Mouse (Mus musculus): Measurements from ENCODE around the gene P2rx7. TPM values are rescaled to one million over a fixed set of nuclear protein-coding genes. Genes with fewer than 3 reads are reported as not detected.

Gene P2rx7
- total and polyA plus RNA-seq, 2 experiments from 2014 or later: 3.6 to 7.3 TPM

- no peaks in the 10 kb centered on the region for H3K27me3 ChIP-seq (ENCODE audit: insufficient read depth, low read length)
- DNase-seq (ENCODE audit: low spot score) (no peak), ATAC-seq (ENCODE audit: low FRiP score) (no peak)
- no peaks in the 10 kb centered on the region for H3K36me3 ChIP-seq (ENCODE audit: insufficient read depth, low read length)
- no peak for TF ChIP-seq CTCF (IDR thresholded peaks at IDR 0.05)
- no peak overlapping the region for H3K4me2 ChIP-seq (ENCODE audit: low read depth, low read length, poor library complexity, severe bottlenecking)
- 93% methylated on average over 8 of the region's 8 CpGs for WGBS
- H3K4me3 ChIP-seq (ENCODE audit: low read depth, low read length): no peak overlapping the region
- H3K9ac ChIP-seq (replicated peaks; ENCODE audit: low read length, poor library complexity, severe bottlenecking): no peak overlapping the region
- H3K4me1 ChIP-seq (ENCODE audit: insufficient read depth, low read length): no peaks in the 10 kb centered on the region
- no peak overlapping the region for H3K27ac ChIP-seq (ENCODE audit: low read depth, low read length)
- H3K9me3 ChIP-seq (ENCODE audit: low read length): no peaks in the 10 kb centered on the region
Observed at GRCm38 (mm10) chr5:122719168-122719567, 75.5 kb downstream of the P2rx7 start.

GRCm38 (mm10) chr5:122725453-122725852 lies 81.7 kb downstream of the P2rx7 start:
- Histone ChIP-seq H3K9ac (replicated peaks; ENCODE audit: low read length, poor library complexity, severe bottlenecking) (no peak overlapping the region), H3K9me3 (ENCODE audit: low read length) (no peaks in the 10 kb centered on the region), H3K4me2 (ENCODE audit: low read depth, low read length, poor library complexity, severe bottlenecking) (no peak overlapping the region), H3K4me1 (ENCODE audit: insufficient read depth, low read length) (no peaks in the 10 kb centered on the region), H3K27ac (ENCODE audit: low read depth, low read length) (no peak overlapping the region), H3K4me3 (ENCODE audit: low read depth, low read length) (no peak overlapping the region), H3K27me3 (ENCODE audit: insufficient read depth, low read length) (no peaks in the 10 kb centered on the region), H3K36me3 (ENCODE audit: insufficient read depth, low read length) (no peaks in the 10 kb centered on the region)
- WGBS: 93% methylated on average over 13 of the region's 13 CpGs
- no peak for TF ChIP-seq CTCF (IDR thresholded peaks at IDR 0.05)
- DNase-seq (ENCODE audit: low spot score) (no peak), ATAC-seq (ENCODE audit: low FRiP score) (no peak)

- Histone ChIP-seq H3K9ac (replicated peaks; ENCODE audit: low read length, poor library complexity, severe bottlenecking) (no peak overlapping the region), H3K4me2 (ENCODE audit: low read depth, low read length, poor library complexity, severe bottlenecking) (no peak overlapping the region), H3K27me3 (ENCODE audit: insufficient read depth, low read length) (no peaks in the 10 kb centered on the region), H3K4me3 (ENCODE audit: low read depth, low read length) (no peak overlapping the region), H3K27ac (ENCODE audit: low read depth, low read length) (no peak overlapping the region), H3K9me3 (ENCODE audit: low read length) (no peaks in the 10 kb centered on the region), H3K4me1 (ENCODE audit: insufficient read depth, low read length) (no peaks in the 10 kb centered on the region), H3K36me3 (ENCODE audit: insufficient read depth, low read length) (peaks cover 2% of the 10 kb centered on the region; the same call in 1 of the 2 replicates)
- WGBS: 18% methylated on average over 7 of the region's 7 CpGs
- TF ChIP-seq CTCF (IDR thresholded peaks at IDR 0.05): peak; percentile 92
- no peak for ATAC-seq (ENCODE audit: low FRiP score)
- DNase-seq (ENCODE audit: low spot score): peak; percentile 88
Observed at GRCm38 (mm10) chr5:122726068-122726467, 82.4 kb downstream of the P2rx7 start.

GRCm38 (mm10) chr5:122726595-122726994 lies 82.9 kb downstream of the P2rx7 start:
- H3K36me3 ChIP-seq (ENCODE audit: insufficient read depth, low read length): peaks cover 2% of the 10 kb centered on the region; the same call in 1 of the 2 replicates
- no peak for ATAC-seq (ENCODE audit: low FRiP score)
- no peak overlapping the region for H3K27ac ChIP-seq (ENCODE audit: low read depth, low read length)
- H3K9me3 ChIP-seq (ENCODE audit: low read length): no peaks in the 10 kb centered on the region
- H3K27me3 ChIP-seq (ENCODE audit: insufficient read depth, low read length): no peaks in the 10 kb centered on the region
- H3K4me1 ChIP-seq (ENCODE audit: insufficient read depth, low read length): no peaks in the 10 kb centered on the region
- H3K4me3 ChIP-seq (ENCODE audit: low read depth, low read length): no peak overlapping the region
- DNase-seq (ENCODE audit: low spot score): no peak
- TF ChIP-seq CTCF (IDR thresholded peaks at IDR 0.05): no peak
- no peak overlapping the region for H3K9ac ChIP-seq (replicated peaks; ENCODE audit: low read length, poor library complexity, severe bottlenecking)
- no peak overlapping the region for H3K4me2 ChIP-seq (ENCODE audit: low read depth, low read length, poor library complexity, severe bottlenecking)
- 76% methylated on average over 5 of the region's 5 CpGs for WGBS

- Histone ChIP-seq H3K9ac (replicated peaks; ENCODE audit: low read length, poor library complexity, severe bottlenecking) (no peak overlapping the region), H3K4me3 (ENCODE audit: low read depth, low read length) (no peak overlapping the region), H3K4me2 (ENCODE audit: low read depth, low read length, poor library complexity, severe bottlenecking) (no peak overlapping the region), H3K36me3 (ENCODE audit: insufficient read depth, low read length) (peaks cover 2% of the 10 kb centered on the region; the same call in 1 of the 2 replicates), H3K27ac (ENCODE audit: low read depth, low read length) (no peak overlapping the region), H3K4me1 (ENCODE audit: insufficient read depth, low read length) (no peaks in the 10 kb centered on the region), H3K9me3 (ENCODE audit: low read length) (no peaks in the 10 kb centered on the region), H3K27me3 (ENCODE audit: insufficient read depth, low read length) (no peaks in the 10 kb centered on the region)
- DNase-seq (ENCODE audit: low spot score) (no peak), ATAC-seq (ENCODE audit: low FRiP score) (no peak)
- 93% methylated on average over 7 of the region's 7 CpGs for WGBS
- TF ChIP-seq CTCF (IDR thresholded peaks at IDR 0.05): no peak
Observed at GRCm38 (mm10) chr5:122727096-122727495, 83.4 kb downstream of the P2rx7 start.

- 89% methylated on average over 10 of the region's 10 CpGs for WGBS
- ATAC-seq (ENCODE audit: low FRiP score) (no peak), DNase-seq (ENCODE audit: low spot score) (no peak)
- H3K27ac ChIP-seq (ENCODE audit: low read depth, low read length): no peak overlapping the region
- H3K4me2 ChIP-seq (ENCODE audit: low read depth, low read length, poor library complexity, severe bottlenecking): no peak overlapping the region
- H3K4me1 ChIP-seq (ENCODE audit: insufficient read depth, low read length): 0 out of 2 replicates have a peak, but pooled peaks cover 3% of the 10 kb centered on the region
- no peak overlapping the region for H3K9ac ChIP-seq (replicated peaks; ENCODE audit: low read length, poor library complexity, severe bottlenecking)
- H3K36me3 ChIP-seq (ENCODE audit: insufficient read depth, low read length): peaks cover 8% of the 10 kb centered on the region
- no peak overlapping the region for H3K4me3 ChIP-seq (ENCODE audit: low read depth, low read length)
- TF ChIP-seq CTCF (IDR thresholded peaks at IDR 0.05): no peak
- no peaks in the 10 kb centered on the region for H3K27me3 ChIP-seq (ENCODE audit: insufficient read depth, low read length)
- H3K9me3 ChIP-seq (ENCODE audit: low read length): no peaks in the 10 kb centered on the region
Observed at GRCm38 (mm10) chr5:122730776-122731175, 87.1 kb downstream of the P2rx7 start.

Measured in midbrain, postnatal 0 days (tissue).